Mouse (Mus musculus) skeletal muscle tissue, adult 2 months (tissue): ENCODE results near the gene Apol9b.

ENCODE experiments used
- DNase-seq: peaks from one replicate; pipeline ENCODE4 v3.0.0-alpha.2; 2012; ENCODE audit warnings: low read depth, low spot score

Apol9b gene

GRCm38 (mm10) chr15:77746326-77746725, 17.5 kb downstream of the Apol9b start:
- no peak for DNase-seq

DNA sequence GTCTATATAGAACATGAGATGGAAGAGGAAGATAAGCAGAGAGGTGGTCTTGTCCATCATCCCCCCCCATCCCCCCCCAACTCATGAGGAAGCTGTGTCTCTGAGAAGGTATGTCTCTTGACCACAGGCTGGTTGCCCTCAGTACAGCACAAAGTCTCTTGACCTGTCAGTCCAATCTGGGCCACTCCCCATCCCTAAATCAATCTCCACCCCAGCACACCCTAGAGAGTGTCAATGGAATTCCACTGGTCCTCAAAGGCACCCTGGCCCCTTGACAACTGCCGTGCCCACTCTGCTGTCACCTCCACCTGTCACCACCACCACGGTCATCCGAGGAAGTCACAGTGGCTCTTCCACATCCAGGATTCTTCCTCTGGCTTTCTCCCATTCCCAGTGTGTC, 19.6 kb downstream of the Apol9b start:
- DNase-seq, result no peak

GRCm38 (mm10) chr15:77749717-77750116, 20.9 kb downstream of the Apol9b start:
- DNase-seq, result no peak

DNA sequence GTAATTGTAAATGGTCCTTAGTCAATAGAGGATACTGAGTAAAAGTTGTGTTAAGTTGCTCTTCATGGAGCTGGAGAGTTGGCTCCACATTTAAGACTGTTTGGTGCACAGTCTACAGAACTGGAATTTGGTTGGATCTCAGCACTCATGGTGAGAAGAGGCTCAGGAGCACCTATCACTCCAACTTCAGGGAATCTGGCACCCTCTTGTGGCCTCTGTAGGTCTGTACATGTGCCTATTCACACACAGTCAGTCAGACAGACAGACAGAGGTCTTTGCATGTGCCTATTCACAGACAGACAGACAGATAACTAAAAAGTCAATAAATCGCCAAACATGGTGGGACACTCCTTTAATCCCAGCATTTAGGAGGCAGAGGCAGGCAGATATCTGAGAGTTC, 21.6 kb downstream of the Apol9b start:
- DNase-seq, result no peak

DNA sequence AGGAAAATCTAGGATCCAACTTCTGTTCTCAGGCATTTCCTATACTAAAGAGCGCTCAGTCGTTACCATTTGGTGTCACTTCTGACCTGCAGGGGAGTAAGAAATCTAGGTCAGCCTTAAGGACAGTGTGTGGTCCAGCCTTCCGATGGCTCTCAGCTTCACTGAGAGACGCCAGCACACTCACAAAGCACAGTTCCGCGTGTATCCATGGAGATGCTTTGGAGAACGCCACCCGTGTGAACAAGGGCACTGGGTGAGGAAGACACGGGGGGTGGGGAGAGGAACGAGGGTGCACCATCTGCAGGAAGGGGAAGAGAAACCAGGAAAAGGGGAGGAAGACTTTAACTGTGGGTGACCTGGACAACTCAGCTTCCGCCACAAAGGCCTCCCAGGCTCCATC, 23.6 kb downstream of the Apol9b start:
- no peak for DNase-seq

DNA sequence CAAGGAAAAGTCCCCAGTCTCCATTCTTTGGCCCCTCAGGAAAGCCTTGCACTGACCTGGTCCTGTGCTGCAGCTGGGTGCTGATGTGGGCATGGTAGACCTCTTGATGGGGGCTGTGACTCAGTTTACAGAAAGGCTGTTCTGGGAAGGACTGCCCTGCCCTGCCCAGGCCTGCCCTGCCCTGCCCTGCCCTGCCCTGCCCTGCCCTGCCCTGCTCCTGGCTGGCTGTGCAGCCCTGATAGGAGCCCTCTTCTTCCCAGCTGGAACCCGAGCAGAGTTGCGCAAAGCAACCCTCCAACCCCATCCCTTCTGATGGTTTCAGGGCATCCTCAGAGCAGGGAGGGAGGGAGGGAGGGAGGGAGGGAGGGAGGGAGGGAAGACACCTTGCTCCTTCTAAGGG, 26.3 kb downstream of the Apol9b start:
- DNase-seq, result no peak

- DNase-seq, result no peak
Observed at GRCm38 (mm10) chr15:77756081-77756480, 27.2 kb downstream of the Apol9b start.

GRCm38 (mm10) chr15:77756848-77757247, 28.0 kb downstream of the Apol9b start, which contains the start of gene Apol8:
Gene Apol8 (minus strand): TSS chr15:77757003.
- no peak for DNase-seq

DNA sequence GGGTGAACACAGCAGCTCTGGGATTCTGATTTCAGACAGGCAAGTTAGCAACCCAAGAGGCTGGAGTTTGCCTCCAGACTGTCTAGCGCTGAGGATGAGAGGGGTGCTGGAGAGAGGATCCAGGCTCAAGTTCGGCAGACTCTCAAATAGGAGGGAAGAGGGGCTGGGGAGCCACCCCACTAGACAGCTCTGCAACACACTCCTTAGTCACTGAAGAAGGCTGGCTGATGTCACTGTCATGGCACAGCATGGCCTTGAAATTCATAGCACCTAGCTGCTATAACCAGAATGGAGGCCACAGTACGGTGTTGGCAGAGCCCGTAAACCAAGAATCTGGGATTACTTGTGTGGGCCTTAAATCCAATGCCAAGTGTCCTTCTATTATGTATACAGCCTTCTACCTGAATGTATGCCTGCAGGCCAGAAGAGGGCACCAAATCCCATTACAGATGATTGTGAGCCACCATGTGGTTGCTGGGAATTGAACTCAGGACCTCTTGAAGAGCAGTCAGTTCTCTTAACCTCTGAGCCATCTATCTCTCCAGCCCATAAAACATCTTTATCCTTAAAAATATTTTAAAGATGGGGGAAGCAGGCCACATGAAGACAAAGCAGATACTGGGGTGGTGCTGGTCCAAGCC, 28.9 kb downstream of the Apol9b start:
- DNase-seq, result no peak

GRCm38 (mm10) chr15:77760037-77760436, 31.2 kb downstream of the Apol9b start:
- DNase-seq, result no peak

GRCm38 (mm10) chr15:77761083-77761482, 32.2 kb downstream of the Apol9b start:
- DNase-seq, result no peak

DNA sequence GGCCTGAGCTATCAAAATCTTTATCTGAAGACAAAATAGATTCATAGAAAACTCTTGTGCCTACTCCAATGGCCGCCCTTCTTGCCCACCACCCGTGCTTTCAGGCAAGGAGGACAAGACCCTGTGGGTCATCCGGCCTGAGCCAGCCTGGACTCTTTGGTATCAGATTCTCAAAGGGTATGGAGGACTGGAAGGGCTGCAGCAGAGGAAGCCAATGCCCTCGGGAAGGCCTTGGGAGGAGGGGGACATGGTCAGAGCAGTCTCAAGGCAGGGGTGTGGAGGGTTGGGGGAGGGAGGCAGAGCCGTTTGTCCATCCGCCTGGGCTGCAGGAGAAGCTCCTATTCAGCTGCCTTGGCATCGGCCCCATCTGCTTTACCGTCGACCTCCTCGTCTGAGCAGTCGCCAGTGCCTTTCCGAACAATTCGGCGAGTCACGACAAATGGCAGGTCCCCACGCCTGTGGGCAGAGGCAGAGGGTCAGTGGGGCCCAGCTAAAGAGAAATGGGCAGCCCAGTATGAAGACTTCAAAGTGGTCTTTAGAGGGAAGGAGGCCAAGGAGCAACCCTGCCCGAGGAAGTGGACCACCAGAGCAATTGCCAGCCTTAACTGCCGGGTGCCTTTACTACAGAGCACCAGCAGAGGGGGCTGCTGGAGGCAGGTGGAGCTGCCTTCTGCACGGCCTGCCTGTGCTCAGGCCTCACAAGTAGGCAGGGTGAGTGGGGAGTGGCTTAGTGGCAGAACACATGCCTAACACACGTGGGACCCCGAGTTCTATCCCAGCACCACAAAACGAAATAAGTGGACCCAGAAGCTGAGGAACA, 32.9 kb downstream of the Apol9b start:
- peak; percentile 56 for DNase-seq

DNA sequence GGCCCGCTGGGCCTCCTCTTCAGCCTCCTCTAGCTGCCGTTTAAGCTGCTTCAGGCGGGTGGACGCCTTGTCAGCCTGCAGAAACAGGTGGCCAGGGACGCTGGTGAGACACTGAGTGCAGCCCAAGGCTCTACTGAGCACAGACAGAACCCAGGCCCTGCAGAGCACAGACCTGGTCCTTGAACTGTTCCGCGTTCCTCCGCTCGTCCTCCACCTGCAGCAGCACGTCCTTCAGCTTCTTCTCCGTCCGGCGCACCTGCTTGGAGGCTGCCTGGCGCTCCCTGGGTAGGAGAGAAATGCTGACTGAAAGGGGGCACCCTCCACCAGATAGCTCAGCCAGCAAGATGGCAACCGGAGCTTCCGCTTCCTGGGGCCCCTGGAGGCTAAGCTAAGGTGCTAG, 34.2 kb downstream of the Apol9b start:
- DNase-seq, result no peak

DNA sequence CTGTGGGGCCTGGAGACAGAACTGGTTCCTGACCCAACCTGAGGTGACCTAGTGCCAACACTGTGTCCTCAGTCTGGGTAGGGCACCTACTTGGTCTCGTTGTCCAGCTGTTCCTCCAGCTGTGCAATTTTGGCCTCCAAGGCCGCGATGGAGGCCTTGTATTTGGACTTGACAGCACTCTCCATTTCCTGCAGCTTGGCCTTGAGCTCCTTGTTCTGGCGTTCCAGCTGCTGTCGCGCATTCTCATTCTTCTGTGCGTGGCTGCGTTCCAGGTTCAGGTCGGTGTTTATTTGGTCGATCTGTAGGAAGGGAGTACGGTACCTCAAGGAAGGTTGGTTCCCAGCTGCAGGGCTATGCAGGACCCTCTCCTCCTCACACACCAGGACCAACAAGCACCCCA, 34.9 kb downstream of the Apol9b start:
- DNase-seq, result no peak

DNA sequence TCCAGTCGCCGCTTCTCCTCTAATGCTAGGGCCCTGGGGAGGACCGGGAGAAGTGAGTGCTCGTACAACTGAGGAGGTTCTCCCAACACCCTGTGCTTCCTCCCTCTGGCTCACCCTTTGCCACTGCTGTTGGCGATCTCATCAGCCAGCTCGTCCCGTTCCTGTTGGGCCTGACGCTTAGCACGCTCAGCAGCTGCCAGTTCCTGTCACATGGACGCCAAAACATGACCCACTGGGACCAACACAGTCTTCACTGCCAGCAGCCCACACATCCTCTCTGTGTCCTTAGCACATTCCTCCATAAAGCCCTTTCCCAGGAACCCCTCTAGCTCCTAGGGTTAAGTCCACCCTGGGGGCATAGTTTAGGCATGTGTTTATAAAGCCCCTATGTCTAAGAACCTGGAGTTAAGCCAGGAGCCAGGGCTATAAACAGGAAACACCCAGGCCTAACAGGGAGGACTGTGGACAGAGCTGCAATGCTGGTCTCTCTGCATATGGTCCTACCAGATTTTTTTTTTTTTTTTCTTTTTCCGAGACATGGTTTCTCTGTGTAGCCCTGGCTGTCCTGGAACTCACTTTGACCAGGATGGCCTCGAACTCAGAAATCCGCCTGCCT, 35.7 kb downstream of the Apol9b start:
- DNase-seq, result peak; percentile 86

DNA sequence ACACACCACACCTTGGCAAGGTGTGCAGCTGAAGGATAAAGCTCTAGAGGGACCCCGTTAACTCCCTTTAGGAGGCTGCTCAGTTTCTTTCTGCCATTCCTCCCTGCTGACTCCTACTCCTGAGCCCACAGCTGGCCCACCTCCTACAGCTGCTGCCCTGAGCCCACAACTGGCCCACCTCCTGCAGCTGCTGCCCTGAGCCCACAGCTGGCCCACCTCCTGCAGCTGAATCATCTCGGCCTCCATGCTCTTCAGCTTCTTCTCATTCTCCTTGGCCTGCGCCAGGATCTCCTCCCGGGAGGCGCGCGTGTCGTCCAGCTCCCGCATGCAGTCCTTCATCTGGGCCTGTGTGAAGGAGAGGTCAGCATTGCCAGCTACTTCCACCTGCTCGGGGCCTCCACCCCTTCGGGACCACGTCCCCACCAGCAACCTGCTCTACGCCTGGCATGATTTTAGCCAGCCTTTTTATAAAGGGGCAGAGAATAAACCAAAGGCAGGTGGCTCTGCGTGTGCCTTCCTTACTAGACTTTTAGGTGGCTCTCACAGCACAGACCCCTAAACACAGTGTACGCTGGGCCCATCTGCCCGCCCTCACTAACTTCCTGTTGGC, 36.8 kb downstream of the Apol9b start:
- DNase-seq, result no peak

DNA sequence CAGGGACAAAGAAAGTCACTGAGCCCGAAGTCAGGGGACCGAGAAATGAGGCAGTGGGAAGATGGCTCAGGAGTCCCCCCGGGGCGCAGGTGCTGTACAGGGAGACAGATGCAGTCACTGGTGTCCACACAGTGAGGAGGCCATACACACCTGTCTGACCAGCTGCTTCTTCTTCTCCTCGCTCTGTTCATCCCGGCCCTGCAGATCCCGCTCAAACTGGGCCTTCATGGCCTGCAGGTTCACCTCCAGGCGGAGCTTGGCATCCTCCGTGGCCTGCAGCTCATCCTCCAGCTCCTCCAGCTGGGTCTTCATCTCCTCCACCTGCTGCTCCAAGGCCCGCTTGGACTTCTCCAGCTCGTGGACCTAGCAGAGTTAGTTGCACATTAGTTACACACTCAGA, 38.1 kb downstream of the Apol9b start:
- no peak for DNase-seq

DNA sequence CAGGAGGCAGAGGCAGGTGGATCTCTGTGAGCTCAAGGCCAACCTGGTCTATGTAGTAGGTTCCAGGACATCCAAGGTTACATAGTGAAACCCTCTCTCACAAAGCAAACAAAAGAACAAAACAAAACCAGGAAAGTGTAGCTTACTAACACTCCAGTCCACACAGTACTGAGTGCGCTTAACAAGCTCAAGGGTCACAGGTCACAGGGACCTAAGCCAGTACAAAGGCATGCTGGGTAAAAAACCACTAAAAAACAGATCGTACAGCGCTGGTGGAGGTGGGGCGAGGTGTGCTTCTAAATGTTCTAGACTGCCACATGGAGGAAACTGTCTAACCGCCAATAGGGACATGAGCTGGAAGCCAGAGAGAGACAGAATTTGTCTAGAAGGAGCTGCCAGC, 41.5 kb downstream of the Apol9b start:
- no peak for DNase-seq

GRCm38 (mm10) chr15:77770942-77771341, 42.1 kb downstream of the Apol9b start:
- DNase-seq, result no peak

- DNase-seq, result no peak
Observed at GRCm38 (mm10) chr15:77773099-77773915, 44.5 kb downstream of the Apol9b start.

DNA sequence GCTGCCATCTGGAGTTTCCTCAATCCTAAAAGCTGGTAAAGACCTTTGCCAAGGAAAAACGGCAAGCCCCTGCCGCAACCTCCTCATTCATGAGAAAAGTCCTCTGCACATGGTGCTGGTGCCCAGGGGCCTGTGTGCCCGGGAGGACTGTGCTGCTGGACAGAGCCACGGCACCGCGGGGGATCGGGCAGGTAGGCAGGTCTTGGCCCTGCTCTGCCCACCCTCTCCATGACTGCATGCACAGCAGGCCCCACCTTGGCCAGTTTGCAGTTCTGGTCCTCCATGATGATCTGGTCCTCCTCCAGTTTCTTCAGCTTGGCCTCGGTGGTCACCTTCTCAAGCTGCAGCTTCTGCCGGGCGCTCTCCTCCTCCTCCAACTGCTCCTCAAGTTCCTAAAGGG, 45.5 kb downstream of the Apol9b start:
- DNase-seq, result no peak
